Mouse (Mus musculus) heart, postnatal 0 days (tissue): ENCODE results near the gene Cx3cr1. TPM values are rescaled to one million over a fixed set of nuclear protein-coding genes. Genes with fewer than 3 reads are reported as not detected.

ENCODE experiments used
- ATAC-seq: fragments of 200-750 bp; cut with Nextera tagmentation; 2 replicates; pipeline ENCODE4 v1.8.0; 2017; ENCODE audit warnings: low read depth, moderate number of reproducible peaks, moderate library complexity; ENCODE audit not compliant: insufficient read depth
- DNase-seq: peaks from one replicate; pipeline ENCODE4 v3.0.0-alpha.2; 2016; ENCODE audit warnings: low spot score
- H3K27ac ChIP-seq: fragments of 300-500 bp; sonication (generic); 2 replicates; pipeline ENCODE4 v1.5.1; 2014; ENCODE audit warnings: low read depth, mild to moderate bottlenecking
- H3K27me3 ChIP-seq: fragments of 300-500 bp; sonication (generic); 2 replicates; pipeline ENCODE4 v1.6.1; 2014; ENCODE audit warnings: low read length, mixed read lengths; ENCODE audit not compliant: control insufficient read depth, insufficient read depth
- H3K36me3 ChIP-seq: fragments of 300-500 bp; sonication (generic); replicated peaks from 2 replicates; pipeline ENCODE4 v1.6.1; 2014; ENCODE audit warnings: low read length, mixed read lengths; ENCODE audit not compliant: control insufficient read depth, insufficient read depth
- H3K4me1 ChIP-seq: fragments of 300-500 bp; sonication (generic); 2 replicates; pipeline ENCODE4 v1.6.1; 2014; ENCODE audit warnings: antibody characterized with exemption; ENCODE audit not compliant: control insufficient read depth, insufficient read depth
- H3K4me2 ChIP-seq: fragments of 300-500 bp; sonication (generic); 2 replicates; pipeline ENCODE4 v1.6.1; 2014; ENCODE audit warnings: low read depth, mild to moderate bottlenecking, low read length, moderate library complexity
- H3K4me3 ChIP-seq: fragments of 300-500 bp; sonication (generic); 2 replicates; pipeline ENCODE4 v1.5.1; 2014; ENCODE audit warnings: low read depth, low read length
- H3K9ac ChIP-seq: fragments of 300-500 bp; sonication (generic); replicated peaks from 2 replicates; pipeline ENCODE4 v1.6.1; 2014; ENCODE audit warnings: low read depth, low read length, mixed read lengths
- H3K9me3 ChIP-seq: fragments of 300-500 bp; sonication (generic); replicated peaks from 2 replicates; pipeline ENCODE4 v1.6.1; 2016; ENCODE audit warnings: low read length; ENCODE audit not compliant: control insufficient read depth
- CTCF ChIP-seq: IDR thresholded peaks from 2 replicates; pipeline ENCODE4 v1.5.1; 2016; ENCODE audit warnings: antibody characterized with exemption, control low read depth, low read depth
- EP300 ChIP-seq: IDR thresholded peaks from 2 replicates; pipeline ENCODE4 v1.6.1; 2016; ENCODE audit warnings: antibody characterized with exemption, low read depth
- WGBS: fragments of 180-500 bp; shearing (Covaris S2); extraction: QIAGEN DNeasy Blood & Tissue Kit; methylation state at CpG from one replicate; pipeline ENCODE4 v1.1.7; 2014; 5-methylcytosine and 5-hydroxymethylcytosine counted together
- polyA plus RNA-seq: library from polyadenylated mRNA; unstranded; fragments of >200 nt; fragmentation: Nextera tagmentation; extraction: Ambion mirVana; gene quantifications from 2 replicates; pipeline ENCODE4 v1.2.1, GENCODE M21; 2015
- total RNA-seq: library from RNA; depleted of rRNA; stranded (reverse); fragments of >200 nt; gene quantifications from 2 replicates; pipeline ENCODE4 v1.2.3, GENCODE M21; 2014; ENCODE audit warnings: low replicate concordance

Gene Cx3cr1
- total and polyA plus RNA-seq, 2 experiments from 2014 or later: 4.7 to 5.2 TPM

GRCm38 (mm10) chr9:119985881-119986574 is 83.7 kb downstream of the Cx3cr1 start:
- Histone ChIP-seq H3K4me2 (no peak overlapping the region), H3K27me3 (no peaks in the 10 kb centered on the region), H3K9me3 (no peaks in the 10 kb centered on the region), H3K4me1 (peaks cover 10% of the 10 kb centered on the region), H3K4me3 (no peak overlapping the region), H3K36me3 (no peaks in the 10 kb centered on the region), H3K9ac (no peak overlapping the region), H3K27ac (no peak overlapping the region)
- 78% methylated on average over 10 of the region's 10 CpGs for WGBS
- TF ChIP-seq EP300 (no peak), CTCF (no peak)
- no peak for ATAC-seq
- no peak for DNase-seq

- DNase-seq: no peak
- Histone ChIP-seq H3K4me3 (peak within 1 kb of the TSS; percentile 95), H3K36me3 (no peaks in the 10 kb centered on the region), H3K9me3 (no peaks in the 10 kb centered on the region), H3K27ac (peak within 1 kb of the TSS; percentile 99), H3K9ac (peak within 1 kb of the TSS; percentile 92), H3K27me3 (no peaks in the 10 kb centered on the region), H3K4me2 (peak within 1 kb of the TSS; percentile 87), H3K4me1 (peaks cover 23% of the 10 kb centered on the region)
- TF ChIP-seq CTCF (no peak), EP300 (no peak)
- ATAC-seq: no peak
- WGBS: 20% methylated on average over 14 of the region's 14 CpGs
Measured at GRCm38 (mm10) chr9:119984536-119985011, 85.1 kb downstream of the Cx3cr1 start, which contains the start of gene Csrnp1. Csrnp1 (minus strand) TSS chr9:119984658.

- Histone ChIP-seq H3K27ac (peak overlapping the region; percentile 99), H3K9ac (peak overlapping the region; percentile 92), H3K4me3 (peak overlapping the region; percentile 95), H3K4me1 (peaks cover 30% of the 10 kb centered on the region), H3K4me2 (peak overlapping the region; percentile 87), H3K36me3 (no peaks in the 10 kb centered on the region), H3K9me3 (no peaks in the 10 kb centered on the region), H3K27me3 (no peaks in the 10 kb centered on the region)
- DNase-seq (peak; percentile 91), ATAC-seq (peak; percentile 75)
- 4% methylated on average over 52 of the region's 79 CpGs for WGBS
- TF ChIP-seq EP300: peak; percentile 1; the same call in 1 of the 2 replicates
- TF ChIP-seq CTCF: no peak
Measured at GRCm38 (mm10) chr9:119983585-119984535, 85.8 kb downstream of the Cx3cr1 start.

- Histone ChIP-seq H3K9me3 (no peaks in the 10 kb centered on the region), H3K27ac (peak overlapping the region; percentile 99), H3K36me3 (no peaks in the 10 kb centered on the region), H3K4me1 (peaks cover 37% of the 10 kb centered on the region), H3K4me2 (peak overlapping the region; percentile 87), H3K27me3 (no peaks in the 10 kb centered on the region), H3K4me3 (peak overlapping the region; percentile 95), H3K9ac (peak overlapping the region; percentile 92)
- ATAC-seq (peak; percentile 21; the same call in 1 of the 2 replicates), DNase-seq (peak; percentile 68)
- TF ChIP-seq CTCF (no peak), EP300 (peak; percentile 38; the same call in 1 of the 2 replicates)
- under 1% methylated on average over 39 of the region's 48 CpGs for WGBS
Measured at GRCm38 (mm10) chr9:119982956-119983551, 86.6 kb downstream of the Cx3cr1 start.

- Histone ChIP-seq H3K27ac (peak overlapping the region; percentile 99), H3K9me3 (no peaks in the 10 kb centered on the region), H3K27me3 (no peaks in the 10 kb centered on the region), H3K36me3 (no peaks in the 10 kb centered on the region), H3K4me1 (peaks cover 45% of the 10 kb centered on the region), H3K4me3 (peak overlapping the region; percentile 95), H3K4me2 (peak overlapping the region; percentile 87), H3K9ac (peak overlapping the region; percentile 92)
- 2% methylated on average over 11 of the region's 11 CpGs for WGBS
- TF ChIP-seq EP300 (no peak), CTCF (peak; percentile 52)
- ATAC-seq (peak; percentile 31), DNase-seq (peak; percentile 69)
Measured at GRCm38 (mm10) chr9:119982241-119982811, 87.4 kb downstream of the Cx3cr1 start.
